Mouse (Mus musculus) testis, postnatal 10 days (tissue): Measurements from ENCODE around the gene Ndufaf2.
A peak's percentile ranks its signal among the peaks of the same experiment; 100 is the strongest.

ENCODE experiments used
- DNase-seq: peaks from one replicate; pipeline ENCODE4 v3.0.0; 2021; ENCODE audit warnings: low spot score

Gene Ndufaf2

GRCm38 (mm10) chr13:108084086-108084485 lies 74.3 kb downstream of the Ndufaf2 start:
- DNase-seq, result no peak

GRCm38 (mm10) chr13:108077901-108078300 lies 80.5 kb downstream of the Ndufaf2 start:
- no peak for DNase-seq

GRCm38 (mm10) chr13:108077476-108077875 lies 80.9 kb downstream of the Ndufaf2 start:
- DNase-seq, result no peak

- no peak for DNase-seq
Observed at GRCm38 (mm10) chr13:108070171-108070570, 88.3 kb downstream of the Ndufaf2 start.

- DNase-seq, result no peak
Observed at GRCm38 (mm10) chr13:108069151-108069550, 89.3 kb downstream of the Ndufaf2 start.

GRCm38 (mm10) chr13:108066021-108066420 lies 92.4 kb downstream of the Ndufaf2 start:
- DNase-seq, result no peak

GRCm38 (mm10) chr13:108064331-108064730 lies 94.1 kb downstream of the Ndufaf2 start:
- no peak for DNase-seq

- no peak for DNase-seq
Observed at GRCm38 (mm10) chr13:108063374-108064134, 94.9 kb downstream of the Ndufaf2 start.

GRCm38 (mm10) chr13:108062900-108063299 lies 95.5 kb downstream of the Ndufaf2 start:
- no peak for DNase-seq

- no peak for DNase-seq
Observed at GRCm38 (mm10) chr13:108060936-108061578, 97.4 kb downstream of the Ndufaf2 start.

GRCm38 (mm10) chr13:108060286-108060885 lies 98.0 kb downstream of the Ndufaf2 start:
- no peak for DNase-seq

GRCm38 (mm10) chr13:108056896-108057295 lies 101.5 kb downstream of the Ndufaf2 start:
- DNase-seq, result no peak

- DNase-seq, result no peak
Observed at GRCm38 (mm10) chr13:108047364-108047763, 111.1 kb downstream of the Ndufaf2 start.

- no peak for DNase-seq
Observed at GRCm38 (mm10) chr13:108046891-108047290, 111.5 kb downstream of the Ndufaf2 start.

- DNase-seq, result no peak
Observed at GRCm38 (mm10) chr13:108046071-108046470, 112.4 kb downstream of the Ndufaf2 start.

- DNase-seq, result no peak
Observed at GRCm38 (mm10) chr13:108045646-108046045, 112.8 kb downstream of the Ndufaf2 start.

- DNase-seq, result peak; percentile 91
Observed at GRCm38 (mm10) chr13:108044222-108044941, 114.0 kb downstream of the Ndufaf2 start, which contains the start of gene Smim15. TSS of gene Smim15 (plus strand) at chr13:108044446.

GRCm38 (mm10) chr13:108043431-108044221 lies 114.8 kb downstream of the Ndufaf2 start:
- DNase-seq, result no peak

- peak; percentile 64 for DNase-seq
Observed at GRCm38 (mm10) chr13:108041358-108041757, 117.1 kb downstream of the Ndufaf2 start.

GRCm38 (mm10) chr13:108040451-108040850 lies 118.0 kb downstream of the Ndufaf2 start:
- DNase-seq, result no peak

- DNase-seq, result no peak
Observed at GRCm38 (mm10) chr13:108039902-108040301, 118.5 kb downstream of the Ndufaf2 start.
